Mouse (Mus musculus) heart, embryonic 14.5 days (tissue): Measurements from ENCODE around the gene Elmo2. TPM values are rescaled to one million over a fixed set of nuclear protein-coding genes. Genes with fewer than 3 reads are reported as not detected.

Experiments used
- ATAC-seq: fragments of 200-750 bp; cut with Nextera tagmentation; 2 replicates; pipeline ENCODE4 v1.8.0; 2017; ENCODE audit warnings: low read depth, moderate TSS enrichment; ENCODE audit not compliant: insufficient number of reproducible peaks, insufficient read depth, low FRiP score
- H3K27ac ChIP-seq, 2 experiments: fragments of 200-500 bp in 1 of 2; fragments of 300-500 bp in 1 of 2; sonication (generic) in 1 of 2; replicated peaks in 1 of 2; 2 replicates each; pipeline ENCODE4 v1.5.1; 2012 to 2014; ENCODE audit warnings: low read depth in 2 of 2, low read length in 2 of 2, control low read depth in 1 of 2, mild to moderate bottlenecking in 1 of 2, mixed read lengths in 1 of 2; ENCODE audit not compliant: control insufficient read depth in 1 of 2, insufficient read depth in 1 of 2
- H3K27me3 ChIP-seq: fragments of 300-500 bp; sonication (generic); 2 replicates; pipeline ENCODE4 v1.6.1; 2014; ENCODE audit warnings: mild to moderate bottlenecking, low read length, control low read depth; ENCODE audit not compliant: control insufficient read depth, insufficient read depth
- H3K36me3 ChIP-seq: fragments of 300-500 bp; sonication (generic); 2 replicates; pipeline ENCODE4 v1.6.1; 2014; ENCODE audit warnings: mild to moderate bottlenecking, control low read depth, low read length, mixed read lengths; ENCODE audit not compliant: control insufficient read depth, insufficient read depth
- H3K4me1 ChIP-seq, 2 experiments: fragments of 200-500 bp in 1 of 2; fragments of 300-500 bp in 1 of 2; sonication (generic) in 1 of 2; 2 replicates each; pipeline ENCODE4 v1.6.1; 2012 to 2014; ENCODE audit warnings: low read length in 2 of 2, control low read depth in 1 of 2, mixed read lengths in 1 of 2; ENCODE audit not compliant: control insufficient read depth in 2 of 2, insufficient read depth in 2 of 2
- H3K4me2 ChIP-seq: fragments of 300-500 bp; sonication (generic); 2 replicates; pipeline ENCODE4 v1.6.1; 2014; ENCODE audit warnings: mild to moderate bottlenecking, low read length
- H3K4me3 ChIP-seq, 2 experiments: fragments of 200-500 bp in 1 of 2; fragments of 300-500 bp in 1 of 2; sonication (generic) in 1 of 2; 2 replicates each; pipeline ENCODE4 v1.5.1; 2012 to 2014; ENCODE audit warnings: low read length in 2 of 2, mild to moderate bottlenecking in 2 of 2, control low read depth in 1 of 2, low read depth in 1 of 2, moderate library complexity in 1 of 2; ENCODE audit not compliant: control insufficient read depth in 1 of 2, insufficient read depth in 1 of 2
- H3K9ac ChIP-seq: fragments of 300-500 bp; sonication (generic); 2 replicates; pipeline ENCODE4 v1.6.1; 2014; ENCODE audit warnings: mild to moderate bottlenecking, low read length
- H3K9me3 ChIP-seq: fragments of 300-500 bp; sonication (generic); 2 replicates; pipeline ENCODE4 v1.6.1; 2016; ENCODE audit warnings: low read length, control low read depth; ENCODE audit not compliant: control insufficient read depth
- WGBS: fragments of 180-500 bp; shearing (Covaris S2); extraction: QIAGEN DNeasy Blood & Tissue Kit; methylation state at CpG from one replicate; pipeline ENCODE4 v1.1.7; 2014; 5-methylcytosine and 5-hydroxymethylcytosine counted together
- polyA plus RNA-seq: library from polyadenylated mRNA; unstranded; fragments of >200 nt; fragmentation: Nextera tagmentation; extraction: Ambion mirVana; gene quantifications from 2 replicates; pipeline ENCODE4 v1.2.1, GENCODE M21; 2014

Gene Elmo2
- polyA plus RNA-seq, 1 experiment from 2014 or later = 40.1 TPM

DNA sequence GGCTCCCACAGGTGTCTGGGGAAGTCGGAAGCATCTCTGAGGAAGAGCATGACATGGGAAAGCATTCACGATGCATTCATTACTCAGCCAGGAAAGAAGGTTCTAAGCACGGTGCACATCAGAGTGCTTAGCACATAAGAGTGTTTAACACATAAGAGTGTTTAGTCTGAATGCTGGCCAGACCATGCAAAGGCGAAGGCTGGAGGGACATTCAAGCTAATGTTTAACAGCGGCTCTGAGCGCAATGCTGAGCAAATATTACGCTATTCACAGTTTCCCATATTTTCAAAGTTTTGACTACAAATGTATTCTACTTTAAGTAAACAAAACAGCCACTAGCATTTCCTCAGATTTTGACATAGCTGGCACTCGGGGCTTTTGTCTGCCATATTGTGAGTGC, 20.8 kb downstream of the Elmo2 start:
- no peaks in the 10 kb centered on the region for H3K4me1 ChIP-seq
- H3K4me2 ChIP-seq = no peak overlapping the region
- no peak for ATAC-seq
- H3K4me3 ChIP-seq = no peak overlapping the region
- no peaks in the 10 kb centered on the region for H3K27me3 ChIP-seq
- H3K9ac ChIP-seq = no peak overlapping the region
- no peaks in the 10 kb centered on the region for H3K9me3 ChIP-seq
- WGBS = 93% methylated on average over 8 of the region's 8 CpGs
- peaks cover 92% of the 10 kb centered on the region for H3K36me3 ChIP-seq
- no peak overlapping the region for H3K27ac ChIP-seq

DNA sequence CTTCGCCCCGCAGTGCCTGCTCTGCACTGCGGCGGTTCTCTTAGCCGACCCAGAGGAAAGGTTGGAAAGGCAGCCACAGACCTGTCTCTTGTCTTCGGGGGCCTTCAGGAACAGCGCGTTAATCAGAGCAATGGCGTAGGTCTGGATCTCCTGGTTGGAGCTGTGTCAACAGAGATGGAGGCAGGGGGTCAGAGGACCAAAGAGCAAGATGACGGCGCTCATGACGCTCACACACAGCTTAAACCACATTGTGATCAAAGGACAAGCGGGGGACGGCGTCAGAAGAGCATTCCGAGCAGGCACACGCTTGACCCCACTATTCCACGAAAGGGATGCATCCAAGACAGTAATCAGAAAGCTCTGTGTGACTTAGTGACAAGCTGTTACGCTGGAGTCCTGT, 21.5 kb downstream of the Elmo2 start:
- Histone ChIP-seq H3K4me1 (no peaks in the 10 kb centered on the region), H3K27ac (no peak overlapping the region), H3K4me2 (no peak overlapping the region), H3K27me3 (no peaks in the 10 kb centered on the region), H3K36me3 (peaks cover 93% of the 10 kb centered on the region), H3K4me3 (no peak overlapping the region), H3K9me3 (no peaks in the 10 kb centered on the region), H3K9ac (no peak overlapping the region)
- WGBS = 84% methylated on average over 19 of the region's 19 CpGs
- ATAC-seq = no peak

DNA sequence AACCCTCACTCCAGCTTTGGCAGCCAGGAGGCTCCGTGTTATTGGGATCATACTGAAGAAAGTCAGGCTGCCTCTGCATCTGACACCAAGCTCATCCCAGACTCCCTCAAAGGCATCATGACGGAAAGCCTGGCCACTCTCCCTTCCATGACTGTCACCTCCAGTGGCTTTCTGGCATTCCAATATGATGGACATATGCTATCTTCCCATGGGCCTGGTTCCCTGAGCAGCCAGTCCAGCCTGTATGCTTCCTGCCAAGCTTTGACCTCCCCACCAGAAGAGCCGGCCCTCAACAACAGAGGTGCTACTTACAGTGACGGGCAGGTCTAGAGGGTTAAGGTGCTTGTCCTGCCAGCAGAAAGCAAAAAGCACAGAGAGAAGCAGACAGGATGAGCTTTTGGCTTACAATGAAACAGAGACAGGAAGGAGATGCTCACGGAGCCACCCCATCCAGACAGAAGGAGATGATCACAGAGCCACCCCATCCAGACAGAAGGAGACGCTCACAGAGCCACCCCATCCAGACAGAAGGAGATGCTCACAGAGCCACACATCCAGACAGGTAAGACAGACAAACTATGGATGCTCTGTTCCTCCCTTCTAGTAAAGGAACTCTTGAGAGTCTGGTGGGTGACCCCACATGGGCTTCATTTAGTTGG, 22.8 kb downstream of the Elmo2 start:
- ATAC-seq = no peak

DNA sequence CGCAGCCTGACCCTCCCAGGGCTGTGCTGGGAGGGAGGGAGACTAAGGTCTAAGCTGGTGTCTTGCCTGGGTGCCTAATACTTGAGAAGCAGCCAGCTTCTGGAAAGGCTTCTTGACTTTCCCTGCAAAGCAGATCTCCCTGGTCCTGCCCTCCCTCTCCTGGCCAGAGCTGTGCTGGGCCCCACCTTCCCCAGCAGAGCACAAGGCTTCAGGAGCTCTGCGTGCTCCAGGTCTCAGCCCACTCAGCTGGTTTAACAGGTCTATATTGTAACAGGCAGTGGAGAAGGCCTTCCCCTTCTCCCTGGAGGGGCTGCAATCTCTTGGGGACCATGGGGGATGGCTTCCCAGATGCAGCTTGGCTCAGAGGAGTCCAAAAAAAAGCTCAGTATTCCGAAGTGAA, 24.9 kb downstream of the Elmo2 start:
- H3K4me2 ChIP-seq = no peak overlapping the region
- H3K9me3 ChIP-seq = no peaks in the 10 kb centered on the region
- H3K4me3 ChIP-seq = no peak overlapping the region
- no peak overlapping the region for H3K9ac ChIP-seq
- H3K27me3 ChIP-seq = no peaks in the 10 kb centered on the region
- 54% methylated on average over 3 of the region's 3 CpGs for WGBS
- H3K4me1 ChIP-seq = no peaks in the 10 kb centered on the region
- no peak for ATAC-seq
- no peak overlapping the region for H3K27ac ChIP-seq
- peaks cover 92% of the 10 kb centered on the region for H3K36me3 ChIP-seq

More for the DNA sequence above, 22.8 kb downstream of the Elmo2 start:
- Histone ChIP-seq H3K9me3 (no peaks in the 10 kb centered on the region), H3K27me3 (no peaks in the 10 kb centered on the region), H3K36me3 (peaks cover 92% of the 10 kb centered on the region), H3K27ac (no peak overlapping the region), H3K4me1 (no peaks in the 10 kb centered on the region), H3K4me3 (no peak overlapping the region), H3K9ac (no peak overlapping the region), H3K4me2 (no peak overlapping the region)
- 91% methylated on average over 6 of the region's 6 CpGs for WGBS

DNA sequence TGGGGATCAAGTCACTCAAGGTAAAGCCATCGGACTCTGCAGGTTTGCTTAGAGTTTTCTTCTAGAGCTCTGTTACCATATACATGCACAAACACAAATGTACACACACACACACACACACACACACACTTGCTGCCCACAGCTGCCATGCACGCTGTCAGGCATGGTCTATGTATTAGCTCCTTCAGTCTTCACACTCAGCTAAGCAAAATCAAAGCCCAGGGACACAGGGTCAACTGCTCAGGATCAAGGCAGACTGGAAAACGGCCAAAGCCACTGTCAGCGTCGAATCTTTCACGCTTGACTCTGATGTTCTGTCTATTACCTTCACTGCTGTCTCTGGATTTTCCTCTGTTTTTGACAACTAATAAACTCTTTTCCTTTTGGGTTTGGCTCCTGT, 25.4 kb downstream of the Elmo2 start:
- Histone ChIP-seq H3K36me3 (peaks cover 96% of the 10 kb centered on the region), H3K9ac (no peak overlapping the region), H3K4me2 (no peak overlapping the region), H3K4me3 (no peak overlapping the region), H3K27me3 (no peaks in the 10 kb centered on the region), H3K4me1 (no peaks in the 10 kb centered on the region), H3K27ac (no peak overlapping the region), H3K9me3 (no peaks in the 10 kb centered on the region)
- 82% methylated on average over 6 of the region's 6 CpGs for WGBS
- no peak for ATAC-seq

DNA sequence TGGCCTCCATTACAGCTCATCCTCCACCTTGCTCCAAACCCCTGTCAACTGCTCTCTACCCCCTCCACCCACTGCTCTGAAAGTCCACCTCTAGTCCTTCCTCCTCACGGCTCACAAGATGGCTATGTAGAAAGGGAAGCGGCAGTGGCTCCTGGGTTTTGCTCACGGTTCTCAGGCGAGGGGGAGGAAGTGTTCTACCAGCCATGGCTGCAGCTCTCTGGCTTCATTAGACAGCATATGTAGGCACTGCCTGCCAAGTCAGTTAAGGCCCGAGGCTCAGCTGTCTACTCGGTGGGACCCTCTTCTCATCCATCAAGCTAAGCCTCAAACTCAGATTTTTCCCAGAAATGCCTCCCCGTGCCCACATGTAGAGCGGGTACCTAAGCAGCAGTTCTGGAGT, 25.9 kb downstream of the Elmo2 start:
- H3K27ac ChIP-seq = no peak overlapping the region
- H3K36me3 ChIP-seq = peaks cover 96% of the 10 kb centered on the region
- H3K4me1 ChIP-seq = no peaks in the 10 kb centered on the region
- no peak for ATAC-seq
- no peaks in the 10 kb centered on the region for H3K27me3 ChIP-seq
- 85% methylated on average over 8 of the region's 8 CpGs for WGBS
- H3K4me2 ChIP-seq = no peak overlapping the region
- no peak overlapping the region for H3K9ac ChIP-seq
- H3K4me3 ChIP-seq = no peak overlapping the region
- no peaks in the 10 kb centered on the region for H3K9me3 ChIP-seq

DNA sequence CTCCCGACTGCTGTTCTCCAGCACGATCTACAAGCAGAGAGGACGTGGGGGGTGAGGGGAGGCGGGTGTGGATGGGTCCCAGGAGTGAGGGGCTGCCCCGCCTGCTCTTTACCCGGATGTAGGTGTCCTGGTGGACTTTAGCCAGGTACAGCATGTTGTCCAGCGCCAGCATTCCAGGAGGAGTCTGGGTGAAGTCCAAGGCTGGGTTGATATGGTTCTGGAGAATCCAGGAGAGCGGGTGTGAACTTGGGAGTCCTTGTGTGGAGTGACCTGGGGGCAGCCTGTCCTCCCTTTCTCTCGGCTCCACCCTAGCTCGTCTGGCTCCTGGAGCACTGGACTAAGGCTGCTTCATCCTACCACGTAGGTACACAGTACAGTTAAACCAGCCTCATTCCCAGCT, 28.9 kb downstream of the Elmo2 start:
- no peak for ATAC-seq
- H3K4me3 ChIP-seq = no peak overlapping the region
- H3K9me3 ChIP-seq = no peaks in the 10 kb centered on the region
- peaks cover 94% of the 10 kb centered on the region for H3K36me3 ChIP-seq
- no peak overlapping the region for H3K4me2 ChIP-seq
- H3K4me1 ChIP-seq = no peaks in the 10 kb centered on the region
- 84% methylated on average over 11 of the region's 11 CpGs for WGBS
- no peak overlapping the region for H3K27ac ChIP-seq
- no peak overlapping the region for H3K9ac ChIP-seq
- no peaks in the 10 kb centered on the region for H3K27me3 ChIP-seq

DNA sequence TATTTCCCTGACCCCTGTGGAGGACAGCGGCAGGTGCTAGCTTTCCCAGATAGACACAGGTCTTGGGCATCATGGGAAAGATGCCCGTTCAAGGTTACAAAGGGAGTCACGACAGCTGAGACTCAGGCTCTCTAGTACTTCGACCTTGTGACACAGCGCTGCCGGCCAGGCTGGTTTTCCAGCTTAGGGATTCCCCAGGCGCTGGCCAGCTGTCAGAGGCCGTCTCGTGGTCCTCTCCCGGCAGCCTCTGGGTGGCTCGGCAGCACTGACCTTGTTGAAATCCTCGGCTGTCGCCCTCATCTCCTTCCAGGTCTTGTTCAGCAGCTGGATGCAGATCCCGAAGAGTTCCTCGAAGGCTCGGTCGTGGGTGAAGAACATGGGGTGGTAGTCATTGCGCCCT, 29.7 kb downstream of the Elmo2 start:
- no peak for ATAC-seq
- Histone ChIP-seq H3K4me1 (no peaks in the 10 kb centered on the region), H3K9ac (no peak overlapping the region), H3K4me2 (no peak overlapping the region), H3K27me3 (no peaks in the 10 kb centered on the region), H3K9me3 (no peaks in the 10 kb centered on the region), H3K36me3 (peaks cover 94% of the 10 kb centered on the region), H3K27ac (no peak overlapping the region), H3K4me3 (no peak overlapping the region)
- WGBS = 83% methylated on average over 18 of the region's 18 CpGs
